Mouse (Mus musculus): ENCODE measurements around the gene Zbtb20. TPM values are rescaled to one million over a fixed set of nuclear protein-coding genes. Genes with fewer than 3 reads are reported as not detected.

Zbtb20 gene
- polyA plus RNA-seq, 1 experiment = 9.6 TPM

DNA sequence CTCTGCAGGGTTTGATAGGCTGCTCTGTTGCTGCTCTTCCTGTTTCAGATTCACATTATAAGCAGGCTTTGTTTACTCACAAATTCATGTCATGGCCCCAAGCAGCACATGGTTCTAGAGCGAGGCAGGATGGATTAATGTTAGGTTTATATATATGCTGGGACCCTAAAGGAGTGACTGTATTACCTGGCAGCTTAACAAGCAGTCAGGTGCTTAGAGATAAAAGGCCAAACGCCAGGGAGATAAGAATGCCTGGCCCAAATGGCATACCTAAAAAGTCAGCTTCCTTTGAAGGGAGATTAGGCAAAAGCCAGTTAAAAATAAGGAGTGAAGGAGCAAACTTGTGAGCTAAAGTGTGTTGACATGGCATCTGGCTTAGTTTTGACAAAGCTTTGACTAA is 457.1 kb downstream of the Zbtb20 start:
- no peaks in the 10 kb centered on the region for H3K27me3 ChIP-seq (ENCODE audit: control insufficient read depth, insufficient read depth, low read length)
- H3K4me1 ChIP-seq (ENCODE audit: control insufficient read depth, insufficient read depth, insufficient read length, low read length) = peaks cover 2% of the 10 kb centered on the region
- no peak for TF ChIP-seq CTCF (IDR thresholded peaks at IDR 0.05; ENCODE audit: extremely low read depth, insufficient read length, insufficient replicate concordance, low read depth, low read length)
- no peak for TF ChIP-seq POLR2A (IDR thresholded peaks at IDR 0.05; ENCODE audit: low read depth, low read length)
- WGBS = 27% methylated on average over 2 of the region's 2 CpGs
- 0 out of 2 replicates have a peak overlapping the region, but pooled peaks have one; percentile 39 for H3K27ac ChIP-seq (ENCODE audit: insufficient read depth, low read depth, low read length)
- H3K36me3 ChIP-seq (ENCODE audit: control insufficient read depth, insufficient read depth, low read length) = no peaks in the 10 kb centered on the region
- no peak overlapping the region for H3K4me3 ChIP-seq (ENCODE audit: low read depth, low read length)

DNA sequence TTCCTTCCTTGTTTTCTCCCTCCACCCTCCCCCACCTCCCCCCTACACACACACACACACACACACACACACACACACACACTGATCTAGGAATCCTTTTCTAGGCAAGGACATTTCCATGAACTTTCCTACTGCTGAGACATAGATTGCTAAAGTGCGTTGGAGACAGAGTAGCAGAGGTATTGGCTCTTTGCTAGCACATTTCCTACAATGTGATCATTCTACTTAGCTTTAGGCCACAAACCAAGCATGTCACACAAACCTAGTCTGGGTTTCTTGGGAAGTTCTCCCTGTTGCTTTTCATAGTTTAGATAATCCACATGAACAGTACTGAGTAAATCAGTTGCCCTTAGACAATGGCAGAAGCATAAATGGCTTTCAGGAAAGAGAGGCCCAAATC is 457.6 kb downstream of the Zbtb20 start:
- WGBS = 53% methylated on average over 1 of the region's 1 CpGs
- Histone ChIP-seq H3K36me3 (ENCODE audit: control insufficient read depth, insufficient read depth, low read length) (no peaks in the 10 kb centered on the region), H3K4me3 (ENCODE audit: low read depth, low read length) (no peak overlapping the region), H3K27me3 (ENCODE audit: control insufficient read depth, insufficient read depth, low read length) (no peaks in the 10 kb centered on the region), H3K27ac (ENCODE audit: insufficient read depth, low read depth, low read length) (no peak overlapping the region), H3K4me1 (ENCODE audit: control insufficient read depth, insufficient read depth, insufficient read length, low read length) (peaks cover 2% of the 10 kb centered on the region)
- TF ChIP-seq CTCF (IDR thresholded peaks at IDR 0.05; ENCODE audit: extremely low read depth, insufficient read length, insufficient replicate concordance, low read depth, low read length) = no peak
- no peak for TF ChIP-seq POLR2A (IDR thresholded peaks at IDR 0.05; ENCODE audit: low read depth, low read length)

DNA sequence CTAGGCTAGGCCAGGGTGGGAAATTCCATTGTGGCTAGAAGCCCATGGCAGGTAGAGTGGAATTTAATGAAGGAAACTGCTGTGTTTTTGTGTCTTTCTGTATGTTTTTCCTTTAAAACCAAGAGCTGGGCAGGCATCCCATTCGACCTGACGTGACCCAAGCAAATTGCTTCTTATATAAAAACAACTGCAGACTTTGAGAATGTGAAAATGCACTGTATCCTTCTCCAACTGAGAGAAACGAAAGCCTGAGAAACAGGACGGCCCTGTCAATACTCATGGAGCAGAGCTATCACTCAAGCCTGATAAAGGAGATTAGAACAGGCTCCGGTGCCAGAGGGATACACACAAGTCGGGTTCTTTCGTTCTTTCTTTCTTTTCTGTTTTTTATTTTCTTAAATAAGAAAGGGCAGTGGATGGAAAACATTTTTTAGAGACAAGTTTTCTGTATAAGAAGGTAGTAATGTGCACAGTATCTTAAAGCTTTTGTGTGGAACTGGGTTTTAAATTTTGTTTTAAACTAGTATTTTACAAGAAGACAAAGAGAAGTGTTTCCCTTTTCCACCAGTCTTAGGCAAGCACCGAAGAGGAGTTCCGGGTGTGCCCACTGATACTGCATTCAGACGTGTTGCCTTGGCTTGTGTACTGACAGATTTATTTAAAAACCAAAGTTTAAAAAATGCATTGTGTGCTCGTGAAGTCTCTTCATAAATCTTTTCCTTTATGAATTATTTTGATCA is 458.9 kb downstream of the Zbtb20 start:
- Histone ChIP-seq H3K27me3 (ENCODE audit: control insufficient read depth, insufficient read depth, low read length) (no peaks in the 10 kb centered on the region), H3K36me3 (ENCODE audit: control insufficient read depth, insufficient read depth, low read length) (no peaks in the 10 kb centered on the region), H3K4me1 (ENCODE audit: control insufficient read depth, insufficient read depth, insufficient read length, low read length) (peaks cover 2% of the 10 kb centered on the region), H3K27ac (ENCODE audit: insufficient read depth, low read depth, low read length) (peak overlapping the region; percentile 81), H3K4me3 (ENCODE audit: low read depth, low read length) (no peak overlapping the region)
- 12% methylated on average over 11 of the region's 11 CpGs for WGBS
- TF ChIP-seq POLR2A (IDR thresholded peaks at IDR 0.05; ENCODE audit: low read depth, low read length) (no peak), CTCF (IDR thresholded peaks at IDR 0.05; ENCODE audit: extremely low read depth, insufficient read length, insufficient replicate concordance, low read depth, low read length) (no peak)

DNA sequence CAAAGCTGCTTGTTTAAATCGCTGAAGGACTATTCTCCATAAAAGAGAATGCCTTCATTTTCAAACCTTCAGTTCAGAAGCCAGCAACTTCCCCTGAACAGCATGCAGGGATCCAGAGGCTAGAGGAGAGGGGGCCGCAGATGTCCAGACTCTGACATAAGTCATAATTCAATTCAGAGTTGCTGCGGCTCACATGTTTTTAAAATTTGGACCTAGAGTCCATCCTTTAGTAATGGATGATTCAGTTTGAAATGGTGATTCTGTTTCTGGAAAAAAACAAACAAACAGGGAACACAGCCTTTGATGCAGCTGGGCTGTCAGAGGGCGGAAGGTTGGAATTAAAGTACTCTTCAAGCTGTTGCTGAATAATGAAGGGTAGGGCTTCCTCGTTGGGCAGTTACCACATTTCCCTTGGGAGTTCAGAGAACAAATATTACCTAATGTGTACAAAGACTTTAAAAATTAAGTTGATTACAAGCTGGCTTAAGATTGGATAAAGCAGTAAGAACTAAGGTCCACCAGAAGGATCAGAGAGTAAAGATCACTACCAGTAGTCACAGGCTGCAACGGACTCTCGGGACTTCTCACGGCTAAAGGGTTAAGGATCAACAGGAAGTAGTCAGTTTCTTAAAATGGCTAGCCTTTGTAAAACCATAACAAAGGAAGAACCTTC is 459.6 kb downstream of the Zbtb20 start:
- H3K4me3 ChIP-seq (ENCODE audit: low read depth, low read length) = no peak overlapping the region
- peaks cover 2% of the 10 kb centered on the region for H3K4me1 ChIP-seq (ENCODE audit: control insufficient read depth, insufficient read depth, insufficient read length, low read length)
- 24% methylated on average over 8 of the region's 8 CpGs for WGBS
- H3K36me3 ChIP-seq (ENCODE audit: control insufficient read depth, insufficient read depth, low read length) = no peaks in the 10 kb centered on the region
- H3K27ac ChIP-seq (ENCODE audit: insufficient read depth, low read depth, low read length) = peak overlapping the region; percentile 81
- no peak for TF ChIP-seq CTCF (IDR thresholded peaks at IDR 0.05; ENCODE audit: extremely low read depth, insufficient read length, insufficient replicate concordance, low read depth, low read length)
- no peak for TF ChIP-seq POLR2A (IDR thresholded peaks at IDR 0.05; ENCODE audit: low read depth, low read length)
- H3K27me3 ChIP-seq (ENCODE audit: control insufficient read depth, insufficient read depth, low read length) = no peaks in the 10 kb centered on the region

DNA sequence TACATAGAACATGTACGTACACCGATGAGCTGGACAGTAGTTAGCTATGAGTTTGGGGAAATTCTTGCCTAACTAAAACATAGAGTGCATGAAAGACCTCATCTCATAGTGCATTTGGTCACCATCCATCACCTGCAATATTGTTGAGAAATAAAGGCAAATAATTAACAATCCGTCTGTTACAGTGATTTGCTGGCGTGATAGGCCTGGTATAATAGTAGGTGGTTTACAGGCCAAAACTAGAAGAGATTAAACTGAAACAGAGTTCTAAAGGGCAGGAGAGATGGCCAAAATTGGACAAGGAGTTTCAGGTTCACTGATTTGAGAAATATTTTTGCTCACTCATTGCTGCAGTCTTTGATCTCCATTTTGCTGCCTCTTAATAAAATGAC is 460.1 kb downstream of the Zbtb20 start:
- H3K36me3 ChIP-seq (ENCODE audit: control insufficient read depth, insufficient read depth, low read length) = no peaks in the 10 kb centered on the region
- H3K4me3 ChIP-seq (ENCODE audit: low read depth, low read length) = no peak overlapping the region
- peak overlapping the region; percentile 81 for H3K27ac ChIP-seq (ENCODE audit: insufficient read depth, low read depth, low read length)
- peaks cover 2% of the 10 kb centered on the region for H3K4me1 ChIP-seq (ENCODE audit: control insufficient read depth, insufficient read depth, insufficient read length, low read length)
- no peaks in the 10 kb centered on the region for H3K27me3 ChIP-seq (ENCODE audit: control insufficient read depth, insufficient read depth, low read length)
- 21% methylated on average over 4 of the region's 4 CpGs for WGBS
- no peak for TF ChIP-seq POLR2A (IDR thresholded peaks at IDR 0.05; ENCODE audit: low read depth, low read length)
- no peak for TF ChIP-seq CTCF (IDR thresholded peaks at IDR 0.05; ENCODE audit: extremely low read depth, insufficient read length, insufficient replicate concordance, low read depth, low read length)

DNA sequence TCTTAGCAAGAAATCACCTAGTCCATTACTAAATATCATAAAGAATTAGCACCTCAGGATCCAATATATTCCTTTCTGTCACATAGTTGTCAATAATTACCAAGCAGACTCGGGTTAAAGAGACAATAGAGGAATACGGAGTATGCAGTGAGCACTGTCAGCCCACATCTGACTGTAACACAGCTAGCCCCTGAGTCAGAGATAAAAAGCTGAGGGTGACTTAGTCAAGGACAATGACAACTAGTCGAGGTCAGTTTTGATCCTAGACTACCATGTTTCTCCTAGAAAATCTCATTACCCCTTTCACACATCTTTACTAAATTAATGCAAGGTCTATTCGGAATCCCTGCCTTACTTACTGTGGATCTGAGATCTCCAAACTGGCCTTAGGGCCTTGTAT is 465.0 kb downstream of the Zbtb20 start:
- Histone ChIP-seq H3K36me3 (ENCODE audit: control insufficient read depth, insufficient read depth, low read length) (no peaks in the 10 kb centered on the region), H3K4me1 (ENCODE audit: control insufficient read depth, insufficient read depth, insufficient read length, low read length) (no peaks in the 10 kb centered on the region; the same call in 1 of the 2 replicates), H3K4me3 (ENCODE audit: low read depth, low read length) (no peak overlapping the region), H3K27ac (ENCODE audit: insufficient read depth, low read depth, low read length) (no peak overlapping the region), H3K27me3 (ENCODE audit: control insufficient read depth, insufficient read depth, low read length) (no peaks in the 10 kb centered on the region)
- 92% methylated on average over 4 of the region's 4 CpGs for WGBS
- TF ChIP-seq POLR2A (IDR thresholded peaks at IDR 0.05; ENCODE audit: low read depth, low read length) = no peak
- TF ChIP-seq CTCF (IDR thresholded peaks at IDR 0.05; ENCODE audit: extremely low read depth, insufficient read length, insufficient replicate concordance, low read depth, low read length) = no peak

DNA sequence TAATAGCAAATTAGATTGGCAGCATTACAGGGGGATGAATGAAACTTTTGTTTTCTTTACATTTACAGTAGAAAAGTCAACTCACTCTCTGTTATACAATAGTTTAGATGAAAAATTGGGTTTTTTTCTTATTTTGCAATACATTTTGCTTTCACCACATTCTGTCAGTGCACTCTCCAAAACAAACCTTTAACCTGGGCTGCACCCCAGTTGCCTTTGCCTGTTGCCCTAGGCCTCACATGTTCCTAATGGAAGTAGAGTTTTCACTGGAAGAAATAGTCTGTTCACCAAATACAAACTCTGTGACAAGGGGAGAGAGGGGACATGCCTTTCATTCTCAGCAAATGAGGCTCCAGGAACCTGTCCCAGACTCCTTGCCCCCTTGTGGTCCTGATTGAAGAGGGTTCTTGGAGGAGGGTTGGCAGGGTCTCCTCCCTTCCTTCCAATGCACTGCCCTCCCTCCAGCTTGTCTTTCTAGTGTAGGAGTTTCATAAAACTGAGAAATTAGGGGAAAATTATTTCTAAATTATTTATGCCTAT is 466.3 kb downstream of the Zbtb20 start:
- TF ChIP-seq POLR2A (IDR thresholded peaks at IDR 0.05; ENCODE audit: low read depth, low read length) = no peak
- TF ChIP-seq CTCF (IDR thresholded peaks at IDR 0.05; ENCODE audit: extremely low read depth, insufficient read length, insufficient replicate concordance, low read depth, low read length) = no peak
- no peak overlapping the region for H3K27ac ChIP-seq (ENCODE audit: insufficient read depth, low read depth, low read length)

More for the DNA sequence above, 466.3 kb downstream of the Zbtb20 start:
- no peak overlapping the region for H3K4me3 ChIP-seq (ENCODE audit: low read depth, low read length)
- no peaks in the 10 kb centered on the region for H3K4me1 ChIP-seq (ENCODE audit: control insufficient read depth, insufficient read depth, insufficient read length, low read length)
- H3K27me3 ChIP-seq (ENCODE audit: control insufficient read depth, insufficient read depth, low read length) = no peaks in the 10 kb centered on the region
- no peaks in the 10 kb centered on the region for H3K36me3 ChIP-seq (ENCODE audit: control insufficient read depth, insufficient read depth, low read length)

Data from small intestine, adult 2 months (tissue).